Mouse (Mus musculus) kidney, adult 2 months (tissue): ENCODE data around the gene Mt2.

ENCODE experiments used
- CTCF ChIP-seq: fragments of 200-500 bp; conservative IDR thresholded peaks from 2 replicates; pipeline ENCODE4 v1.5.1; 2011; ENCODE audit warnings: low read depth, mild to moderate bottlenecking, control low read depth, low read length, moderate library complexity, mixed read lengths; ENCODE audit not compliant: insufficient read depth, insufficient read length
- POLR2A ChIP-seq: fragments of 200-500 bp; IDR thresholded peaks from one replicate; pipeline ENCODE4 v1.6.1; 2011; ENCODE audit warnings: low read depth, low read length, control low read depth

- TF ChIP-seq POLR2A (peak; percentile 67), CTCF (no peak)
These were observed 42.0 kb downstream of the Mt2 start, which contains the start of gene Nup93 for GRCm38 (mm10) chr8:94214252-94215173.
